Mouse (Mus musculus): ENCODE data around the gene Kdelr3.

DNA sequence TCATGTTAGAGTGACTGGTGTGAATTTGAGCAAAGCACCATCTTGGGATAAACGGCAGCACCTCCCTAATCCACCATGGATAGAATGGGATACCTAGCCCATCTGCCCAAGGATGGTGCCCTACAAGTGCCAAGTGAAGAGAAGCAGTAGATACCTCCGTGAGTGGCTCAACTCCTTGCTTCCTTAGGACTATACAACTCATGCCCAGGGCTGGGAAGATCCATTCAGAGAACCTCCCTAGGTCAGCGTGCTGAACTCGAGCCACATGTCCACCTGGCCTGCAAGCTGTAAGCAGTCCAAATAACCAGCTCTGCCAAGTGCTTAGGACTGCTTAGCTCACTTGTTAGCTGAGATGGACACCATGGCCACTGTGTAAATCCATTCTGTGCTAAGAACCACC, 11.0 kb downstream of the Kdelr3 start:
- TF ChIP-seq POLR2A (IDR thresholded peaks at IDR 0.05; ENCODE audit: low read depth, low read length): peak; percentile 26
- no peak for TF ChIP-seq MAZ (IDR thresholded peaks at IDR 0.05; ENCODE audit: low read depth, low read length)

All from CH12.LX (cell line).